Mouse (Mus musculus) kidney, adult 2 months (tissue): ENCODE results near the gene Zic4. TPM values are rescaled to one million over a fixed set of nuclear protein-coding genes. Genes with fewer than 3 reads are reported as not detected.

ENCODE experiments used
- DNase-seq: peaks from one replicate; pipeline ENCODE4 v3.0.0; 2021
- H3K27ac ChIP-seq: fragments of 200-500 bp; 2 replicates; pipeline ENCODE4 v1.5.1; 2012; ENCODE audit warnings: low read depth, low read length, control low read depth, inconsistent platforms; ENCODE audit not compliant: insufficient read depth
- H3K27me3 ChIP-seq: fragments of 200-500 bp; replicated peaks from 2 replicates; pipeline ENCODE4 v1.6.1; 2012; ENCODE audit warnings: mild to moderate bottlenecking, moderate library complexity, low read length, inconsistent platforms; ENCODE audit not compliant: control insufficient read depth, insufficient read depth
- H3K36me3 ChIP-seq: fragments of 200-500 bp; 2 replicates; pipeline ENCODE4 v1.6.1; 2012; ENCODE audit warnings: mild to moderate bottlenecking, moderate library complexity, low read length, inconsistent platforms; ENCODE audit not compliant: control insufficient read depth, insufficient read depth
- H3K4me1 ChIP-seq: fragments of 200-500 bp; 2 replicates; pipeline ENCODE4 v1.6.1; 2011; ENCODE audit warnings: low read length; ENCODE audit not compliant: control insufficient read depth, insufficient read depth
- H3K4me3 ChIP-seq: fragments of 200-500 bp; 2 replicates; pipeline ENCODE4 v1.5.1; 2011; ENCODE audit warnings: mild to moderate bottlenecking, low read depth, low read length, control low read depth; ENCODE audit not compliant: insufficient read depth
- CTCF ChIP-seq: fragments of 200-500 bp; conservative IDR thresholded peaks from 2 replicates; pipeline ENCODE4 v1.5.1; 2011; ENCODE audit warnings: low read depth, mild to moderate bottlenecking, control low read depth, low read length, moderate library complexity, mixed read lengths; ENCODE audit not compliant: insufficient read depth, insufficient read length
- POLR2A ChIP-seq: fragments of 200-500 bp; IDR thresholded peaks from one replicate; pipeline ENCODE4 v1.6.1; 2011; ENCODE audit warnings: low read depth, low read length, control low read depth
- WGBS: fragments of 180-500 bp; shearing (Covaris S2); methylation state at CpG from one replicate; pipeline ENCODE4 v1.1.7; 2018; 5-methylcytosine and 5-hydroxymethylcytosine counted together
- polyA plus RNA-seq: library from polyadenylated mRNA; depleted of rRNA; stranded (reverse); fragments of >200 nt; gene quantifications from 2 replicates; pipeline ENCODE4 v1.2.3, GENCODE M21; 2012

Gene Zic4
- polyA plus RNA-seq, 1 experiment: not detected

- H3K27me3 ChIP-seq: peaks cover 15% of the 10 kb centered on the region; the same call in 1 of the 2 replicates
- WGBS: 6% methylated on average over 3 of the region's 3 CpGs
- TF ChIP-seq CTCF (no peak), POLR2A (no peak)
Measured at GRCm38 (mm10) chr9:91357321-91357720, 4.9 kb upstream of the Zic4 start.

GRCm38 (mm10) chr9:91358851-91359687 lies 3.1 kb upstream of the Zic4 start:
- no peak for DNase-seq
- Histone ChIP-seq H3K27ac (no peak overlapping the region), H3K36me3 (no peaks in the 10 kb centered on the region), H3K4me1 (no peaks in the 10 kb centered on the region), H3K4me3 (no peak overlapping the region), H3K27me3 (peaks cover 24% of the 10 kb centered on the region)
- TF ChIP-seq CTCF (no peak), POLR2A (no peak)
- WGBS: 10% methylated on average over 10 of the region's 10 CpGs

More at GRCm38 (mm10) chr9:91357321-91357720, 4.9 kb upstream of the Zic4 start:
- H3K4me1 ChIP-seq: no peaks in the 10 kb centered on the region
- H3K4me3 ChIP-seq: no peak overlapping the region
- H3K27ac ChIP-seq: no peak overlapping the region
- DNase-seq: no peak
- H3K36me3 ChIP-seq: no peaks in the 10 kb centered on the region

GRCm38 (mm10) chr9:91360151-91361032 lies 1.8 kb upstream of the Zic4 start:
- Histone ChIP-seq H3K36me3 (no peaks in the 10 kb centered on the region), H3K4me1 (no peaks in the 10 kb centered on the region), H3K27me3 (peaks cover 30% of the 10 kb centered on the region), H3K4me3 (no peak overlapping the region), H3K27ac (no peak overlapping the region)
- no peak for DNase-seq
- WGBS: 9% methylated on average over 21 of the region's 21 CpGs
- TF ChIP-seq CTCF (no peak), POLR2A (no peak)

- no peak overlapping the region for H3K27ac ChIP-seq
- no peaks in the 10 kb centered on the region for H3K36me3 ChIP-seq
- WGBS: 2% methylated on average over 35 of the region's 35 CpGs
- H3K4me3 ChIP-seq: no peak overlapping the region
- H3K27me3 ChIP-seq: peaks cover 28% of the 10 kb centered on the region
- H3K4me1 ChIP-seq: no peaks in the 10 kb centered on the region
- no peak for DNase-seq
- TF ChIP-seq CTCF (no peak), POLR2A (no peak)
Measured at GRCm38 (mm10) chr9:91361033-91361855, 969 bp upstream of the Zic4 start.

- 7% methylated on average over 14 of the region's 14 CpGs for WGBS
- H3K27me3 ChIP-seq: peaks cover 30% of the 10 kb centered on the region
- H3K27ac ChIP-seq: no peak overlapping the region
Measured at GRCm38 (mm10) chr9:91363011-91363730, 958 bp downstream of the Zic4 start.

GRCm38 (mm10) chr9:91363814-91364126 lies 1.6 kb downstream of the Zic4 start:
- Histone ChIP-seq H3K4me1 (no peaks in the 10 kb centered on the region), H3K27ac (no peak overlapping the region), H3K4me3 (no peak overlapping the region), H3K27me3 (peaks cover 30% of the 10 kb centered on the region), H3K36me3 (no peaks in the 10 kb centered on the region)
- TF ChIP-seq CTCF: no peak
- no peak for TF ChIP-seq POLR2A
- WGBS: 5% methylated on average over 7 of the region's 7 CpGs
- no peak for DNase-seq

More at GRCm38 (mm10) chr9:91363011-91363730, 958 bp downstream of the Zic4 start:
- no peaks in the 10 kb centered on the region for H3K4me1 ChIP-seq
- TF ChIP-seq CTCF (no peak), POLR2A (no peak)
- no peak overlapping the region for H3K4me3 ChIP-seq
- no peaks in the 10 kb centered on the region for H3K36me3 ChIP-seq
- no peak for DNase-seq
